Mouse (Mus musculus): ENCODE measurements at regions not wholly inside any gene's neighbourhood (a gene's known extent, or its start where the extent isn't known, plus 50 kb on each side); places are given as distances from the start of the nearest gene placed in this dataset.

DNA sequence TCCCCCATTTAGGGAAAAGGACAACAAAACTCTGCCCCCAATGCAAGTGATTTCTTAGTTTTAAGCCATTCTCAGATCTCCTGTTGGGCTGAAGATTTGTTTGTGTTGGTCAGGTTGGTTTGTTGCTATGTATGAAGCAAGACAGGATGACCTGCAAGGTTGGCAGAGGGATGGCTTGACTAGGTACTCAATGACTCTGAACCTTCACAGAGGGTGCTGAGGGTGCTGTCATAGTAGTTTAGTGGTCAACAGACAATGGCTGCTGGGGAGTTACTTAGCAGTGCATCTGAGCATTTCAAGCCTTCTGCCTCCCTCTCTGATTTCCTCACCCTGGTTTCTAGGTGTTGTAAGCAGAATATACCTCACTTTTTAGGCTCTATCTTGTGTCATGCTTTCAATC, 114.7 kb upstream of the Jag1 start:
- H3K4me3 ChIP-seq (ENCODE audit: low read depth, low read length): no peak overlapping the region
- no peaks in the 10 kb centered on the region for H3K9me3 ChIP-seq (ENCODE audit: low read depth, low read length)
- no peaks in the 10 kb centered on the region for H3K4me1 ChIP-seq (ENCODE audit: insufficient read depth)
- no peaks in the 10 kb centered on the region for H3K36me3 ChIP-seq (ENCODE audit: insufficient read depth)
- no peak overlapping the region for H3K4me2 ChIP-seq
- no peak overlapping the region for H3K9ac ChIP-seq
- TF ChIP-seq CTCF (IDR thresholded peaks at IDR 0.05; ENCODE audit: low read depth): no peak
- H3K27me3 ChIP-seq (ENCODE audit: insufficient read depth, low read length): no peaks in the 10 kb centered on the region
- DNase-seq (no peak), ATAC-seq (ENCODE audit: insufficient read depth) (no peak)
- H3K27ac ChIP-seq (ENCODE audit: low read depth): no peak overlapping the region

DNA sequence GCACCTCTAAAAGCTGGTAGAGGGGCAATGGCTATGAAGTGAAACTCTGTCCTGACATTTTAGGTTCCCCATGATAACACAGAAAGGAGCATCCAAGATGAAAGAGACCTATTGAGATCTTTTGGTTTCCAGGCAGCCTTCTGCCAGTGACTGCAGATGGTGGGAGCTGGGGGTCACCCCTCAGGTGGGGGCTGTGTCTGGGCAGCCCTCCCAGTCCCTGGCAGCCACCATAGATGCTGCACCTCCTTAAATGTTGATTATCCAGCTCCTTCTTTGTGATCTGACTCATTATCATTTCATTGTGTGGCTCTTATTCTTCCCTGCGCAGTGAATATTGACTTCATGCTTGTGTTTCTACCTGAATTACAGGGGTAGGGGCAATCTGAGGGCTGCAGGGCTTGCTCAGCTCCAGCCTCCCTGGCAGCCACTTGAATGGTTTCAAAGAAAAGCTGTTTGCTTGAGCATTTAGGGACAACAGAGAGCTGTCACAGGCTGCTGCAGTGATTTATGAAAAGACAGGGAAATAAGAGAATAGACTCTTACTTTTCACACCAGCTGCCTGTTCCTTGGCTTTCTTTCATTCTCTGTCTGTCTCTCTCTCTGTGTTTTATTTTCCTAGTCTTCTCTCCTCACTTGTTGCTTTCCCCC, 113.1 kb upstream of the Jag1 start:
- Histone ChIP-seq H3K27ac (ENCODE audit: low read depth) (no peak overlapping the region), H3K36me3 (ENCODE audit: insufficient read depth) (no peaks in the 10 kb centered on the region), H3K4me1 (ENCODE audit: insufficient read depth) (no peaks in the 10 kb centered on the region), H3K9me3 (ENCODE audit: low read depth, low read length) (no peaks in the 10 kb centered on the region), H3K27me3 (ENCODE audit: insufficient read depth, low read length) (no peaks in the 10 kb centered on the region), H3K9ac (no peak overlapping the region), H3K4me3 (ENCODE audit: low read depth, low read length) (no peak overlapping the region), H3K4me2 (no peak overlapping the region)
- WGBS: 52% methylated on average over 1 of the region's 1 CpGs
- no peak for TF ChIP-seq CTCF (IDR thresholded peaks at IDR 0.05; ENCODE audit: low read depth)
- ATAC-seq (ENCODE audit: insufficient read depth) (no peak; the same call in 1 of the 2 replicates), DNase-seq (no peak)

DNA sequence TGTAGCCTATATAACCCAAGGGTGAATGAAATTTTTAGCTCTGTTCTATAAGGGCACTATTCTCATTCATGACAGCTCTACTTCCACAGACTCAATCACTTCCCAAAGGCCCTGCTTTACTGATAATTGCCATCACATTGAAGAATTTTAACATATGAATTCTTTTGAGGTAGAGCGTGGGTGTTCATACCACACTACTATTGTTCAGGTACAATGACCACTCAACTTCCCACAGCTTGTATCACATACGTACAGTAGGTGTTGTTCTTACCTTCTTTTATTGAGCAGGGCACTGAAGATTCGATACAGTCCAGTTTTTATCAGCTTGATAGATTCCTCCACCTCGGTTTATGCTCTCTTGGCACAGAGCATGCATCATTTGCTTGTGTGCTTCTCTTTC, 111.1 kb upstream of the Jag1 start:
- no peak for TF ChIP-seq CTCF (IDR thresholded peaks at IDR 0.05; ENCODE audit: low read depth)
- H3K27ac ChIP-seq (ENCODE audit: low read depth): no peak overlapping the region
- no peaks in the 10 kb centered on the region for H3K4me1 ChIP-seq (ENCODE audit: insufficient read depth)
- no peak overlapping the region for H3K4me2 ChIP-seq
- H3K27me3 ChIP-seq (ENCODE audit: insufficient read depth, low read length): no peaks in the 10 kb centered on the region
- DNase-seq (no peak), ATAC-seq (ENCODE audit: insufficient read depth) (no peak)
- H3K36me3 ChIP-seq (ENCODE audit: insufficient read depth): no peaks in the 10 kb centered on the region
- H3K9ac ChIP-seq: no peak overlapping the region
- no peaks in the 10 kb centered on the region for H3K9me3 ChIP-seq (ENCODE audit: low read depth, low read length)
- WGBS: 88% methylated on average over 4 of the region's 4 CpGs
- no peak overlapping the region for H3K4me3 ChIP-seq (ENCODE audit: low read depth, low read length)

DNA sequence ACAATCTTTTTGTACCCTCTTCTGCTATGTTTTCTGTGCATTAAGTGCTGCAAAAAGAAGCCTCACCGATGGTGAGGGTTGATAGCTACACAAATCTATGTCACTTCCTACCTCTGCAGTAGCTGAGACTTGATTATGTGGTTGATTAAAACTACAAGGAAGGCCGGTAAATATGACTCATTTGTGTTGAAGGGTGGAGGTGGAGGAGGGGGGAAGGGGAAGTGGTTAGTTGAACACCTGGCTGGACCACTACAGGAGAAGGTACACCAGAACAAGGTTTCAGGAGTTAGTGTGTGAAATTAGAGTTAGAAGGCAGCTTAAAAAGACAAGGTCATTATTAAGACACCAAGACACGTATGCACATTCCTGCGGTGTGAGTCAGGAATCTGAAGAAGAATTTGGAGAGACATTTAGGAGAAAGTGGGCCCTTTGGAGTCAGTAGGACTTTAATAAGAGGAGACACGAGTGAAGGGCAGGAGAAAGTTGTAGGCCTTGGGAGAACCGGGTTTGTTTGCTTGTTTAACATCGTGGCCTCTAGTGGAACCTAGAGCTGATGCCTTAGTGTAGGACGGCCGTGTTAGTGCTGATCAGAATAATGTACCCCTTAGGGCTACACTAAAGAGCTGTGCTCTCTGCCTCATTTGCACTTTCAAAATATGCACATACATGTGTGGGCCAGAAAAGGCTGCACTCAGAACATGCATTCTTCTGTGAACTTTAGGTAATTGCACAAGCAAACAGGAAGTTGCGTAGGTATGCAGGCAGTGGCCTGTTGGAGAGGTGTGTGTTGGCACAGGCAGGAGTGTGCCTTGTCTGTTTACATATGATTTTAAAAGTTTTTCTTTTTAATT, 108.5 kb upstream of the Jag1 start:
- DNase-seq (no peak), ATAC-seq (ENCODE audit: insufficient read depth) (peak; percentile 63)
- no peak overlapping the region for H3K4me2 ChIP-seq
- H3K4me3 ChIP-seq (ENCODE audit: low read depth, low read length): no peak overlapping the region
- H3K36me3 ChIP-seq (ENCODE audit: insufficient read depth): no peaks in the 10 kb centered on the region
- 52% methylated on average over 10 of the region's 10 CpGs for WGBS
- TF ChIP-seq CTCF (IDR thresholded peaks at IDR 0.05; ENCODE audit: low read depth): no peak
- H3K9ac ChIP-seq: no peak overlapping the region
- no peaks in the 10 kb centered on the region for H3K27me3 ChIP-seq (ENCODE audit: insufficient read depth, low read length)
- no peaks in the 10 kb centered on the region for H3K9me3 ChIP-seq (ENCODE audit: low read depth, low read length)
- H3K4me1 ChIP-seq (ENCODE audit: insufficient read depth): no peaks in the 10 kb centered on the region
- H3K27ac ChIP-seq (ENCODE audit: low read depth): no peak overlapping the region

DNA sequence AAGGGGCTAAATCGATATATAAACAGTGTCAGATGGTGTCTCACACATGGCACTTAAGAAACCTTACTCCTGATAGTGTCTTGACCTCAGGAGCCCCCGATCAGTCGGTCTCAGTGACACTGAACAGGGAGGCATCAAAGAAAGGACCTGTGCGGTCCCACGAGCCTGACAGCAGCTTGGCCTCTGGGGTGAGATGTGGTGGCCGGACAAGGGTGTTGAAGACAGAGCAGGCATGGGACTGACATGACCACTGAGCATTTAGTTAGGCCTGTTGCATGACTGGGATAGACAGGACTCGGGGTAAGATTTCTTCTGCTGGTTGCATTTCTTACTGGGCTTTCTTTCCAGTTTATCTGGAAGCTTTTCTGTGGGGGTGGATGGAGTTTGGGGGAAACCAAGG, 99.3 kb upstream of the Jag1 start:
- no peak overlapping the region for H3K4me2 ChIP-seq
- TF ChIP-seq CTCF (IDR thresholded peaks at IDR 0.05; ENCODE audit: low read depth): no peak
- H3K27me3 ChIP-seq (ENCODE audit: insufficient read depth, low read length): no peaks in the 10 kb centered on the region
- H3K27ac ChIP-seq (ENCODE audit: low read depth): no peak overlapping the region
- H3K9me3 ChIP-seq (ENCODE audit: low read depth, low read length): no peaks in the 10 kb centered on the region
- 19% methylated on average over 7 of the region's 7 CpGs for WGBS
- DNase-seq: peak; percentile 21
- no peak overlapping the region for H3K9ac ChIP-seq
- H3K4me1 ChIP-seq (ENCODE audit: insufficient read depth): no peaks in the 10 kb centered on the region
- no peak overlapping the region for H3K4me3 ChIP-seq (ENCODE audit: low read depth, low read length)
- peak; percentile 73 for ATAC-seq (ENCODE audit: insufficient read depth)
- no peaks in the 10 kb centered on the region for H3K36me3 ChIP-seq (ENCODE audit: insufficient read depth)

DNA sequence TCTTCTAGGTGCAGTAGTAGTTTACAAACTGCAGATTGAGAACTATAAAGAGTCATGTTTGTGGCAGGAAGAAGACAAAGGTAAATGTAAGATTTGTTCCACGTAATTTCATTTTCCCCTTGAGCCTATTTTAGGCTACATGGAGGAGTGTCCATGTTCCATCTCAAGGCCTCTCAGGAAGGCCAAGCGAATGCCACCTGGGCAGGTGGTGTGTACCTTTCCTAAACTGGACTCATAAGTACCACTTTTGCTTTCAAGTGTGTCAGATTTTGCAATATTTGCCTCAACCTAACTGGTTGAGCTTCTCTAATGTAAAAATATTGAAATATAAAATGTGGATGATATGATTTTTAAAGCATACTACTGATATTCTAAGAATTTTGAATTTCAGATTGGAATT, 91.4 kb upstream of the Jag1 start:
- Histone ChIP-seq H3K4me2 (no peak overlapping the region), H3K27ac (ENCODE audit: low read depth) (no peak overlapping the region), H3K36me3 (ENCODE audit: insufficient read depth) (no peaks in the 10 kb centered on the region), H3K9ac (no peak overlapping the region), H3K9me3 (ENCODE audit: low read depth, low read length) (no peaks in the 10 kb centered on the region), H3K4me1 (ENCODE audit: insufficient read depth) (no peaks in the 10 kb centered on the region), H3K4me3 (ENCODE audit: low read depth, low read length) (no peak overlapping the region), H3K27me3 (ENCODE audit: insufficient read depth, low read length) (no peaks in the 10 kb centered on the region)
- peak; percentile 49 for DNase-seq
- ATAC-seq (ENCODE audit: insufficient read depth): no peak
- TF ChIP-seq CTCF (IDR thresholded peaks at IDR 0.05; ENCODE audit: low read depth): no peak
- 64% methylated on average over 2 of the region's 2 CpGs for WGBS

DNA sequence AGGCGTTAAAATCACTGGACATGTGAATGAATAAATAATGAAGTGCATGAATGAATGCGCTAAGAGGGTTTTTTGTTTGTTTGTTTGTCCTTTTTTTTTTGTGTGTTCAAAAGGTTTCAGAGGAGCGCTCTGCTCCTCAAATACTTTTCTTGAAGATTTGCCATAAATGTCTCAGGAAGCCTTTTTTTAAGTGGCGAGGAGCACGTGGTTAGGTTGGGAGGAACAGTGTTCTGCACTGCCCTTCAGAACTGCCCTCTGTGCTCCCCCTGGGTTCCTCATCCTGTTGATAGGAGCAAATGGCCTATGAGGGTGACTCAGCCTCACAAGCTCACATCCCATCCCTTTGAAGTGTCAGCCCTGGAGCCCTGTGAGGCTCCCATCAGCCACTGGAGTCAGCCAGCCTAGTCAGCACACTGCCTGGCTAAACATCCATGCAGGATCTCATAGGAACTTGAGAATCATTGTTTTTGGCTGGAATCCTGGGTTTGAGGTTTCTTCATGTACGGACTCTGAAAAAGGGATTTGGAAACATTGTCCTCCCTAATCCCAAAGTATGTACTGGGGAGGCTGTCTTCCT, 87.9 kb upstream of the Jag1 start:
- no peaks in the 10 kb centered on the region for H3K4me1 ChIP-seq (ENCODE audit: insufficient read depth)
- H3K4me3 ChIP-seq (ENCODE audit: low read depth, low read length): no peak overlapping the region
- 79% methylated on average over 6 of the region's 6 CpGs for WGBS
- no peak for DNase-seq
- H3K9me3 ChIP-seq (ENCODE audit: low read depth, low read length): no peaks in the 10 kb centered on the region
- no peak overlapping the region for H3K9ac ChIP-seq
- no peaks in the 10 kb centered on the region for H3K36me3 ChIP-seq (ENCODE audit: insufficient read depth)
- no peak for TF ChIP-seq CTCF (IDR thresholded peaks at IDR 0.05; ENCODE audit: low read depth)
- 0 out of 2 replicates have a peak, but pooled peaks have one; percentile 33 for ATAC-seq (ENCODE audit: insufficient read depth)
- no peak overlapping the region for H3K4me2 ChIP-seq
- H3K27me3 ChIP-seq (ENCODE audit: insufficient read depth, low read length): no peaks in the 10 kb centered on the region
- no peak overlapping the region for H3K27ac ChIP-seq (ENCODE audit: low read depth)

Measured in lung, embryonic 14.5 days (tissue).